Mouse (Mus musculus): ENCODE results near the gene Tbc1d17. TPM values are rescaled to one million over a fixed set of nuclear protein-coding genes. Genes with fewer than 3 reads are reported as not detected.

The Tbc1d17 gene
- polyA plus RNA-seq, 1 experiment from 2014 or later = 84.7 TPM

- Histone ChIP-seq H3K4me1 (replicated peaks) (peaks cover 46% of the 10 kb centered on the region), H3K27ac (peak overlapping the region; percentile 100), H3K4me3 (replicated peaks) (peak overlapping the region; percentile 94), H3K36me3 (peaks cover 35% of the 10 kb centered on the region), H3K4me2 (peak overlapping the region; percentile 92), H3K9ac (replicated peaks) (peak overlapping the region; percentile 100), H3K27me3 (no peaks in the 10 kb centered on the region), H3K9me3 (no peaks in the 10 kb centered on the region)
- under 1% methylated on average over 99 of the region's 108 CpGs for WGBS
- peak; percentile 21 for ATAC-seq (ENCODE audit: insufficient number of reproducible peaks, insufficient read depth, low FRiP score, low TSS enrichment, low read depth)
Observed at GRCm38 (mm10) chr7:44868919-44869696, 20.2 kb upstream of the Tbc1d17 start.

DNA sequence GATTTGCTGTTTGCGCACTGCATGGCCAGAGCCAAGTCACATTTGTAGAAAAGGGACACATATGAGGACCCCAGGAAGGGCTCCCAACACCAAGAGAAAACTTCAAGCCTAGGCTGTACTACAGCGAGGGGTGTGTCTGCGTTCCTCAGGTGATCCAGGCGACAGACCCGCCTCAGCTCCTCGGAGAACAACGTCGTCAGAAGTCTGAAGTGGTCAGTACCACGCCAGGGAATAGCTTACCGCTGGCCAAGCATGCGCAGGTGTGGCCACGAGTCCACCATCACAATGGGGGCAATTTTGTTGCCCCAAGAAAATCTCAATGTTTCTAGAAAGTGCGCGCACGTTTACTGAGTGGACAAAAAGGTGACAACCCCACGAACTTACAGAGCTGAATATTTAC is 19.6 kb upstream of the Tbc1d17 start:
- WGBS = 8% methylated on average over 16 of the region's 16 CpGs
- Histone ChIP-seq H3K4me1 (replicated peaks) (peaks cover 46% of the 10 kb centered on the region), H3K9me3 (no peaks in the 10 kb centered on the region), H3K27ac (peak overlapping the region; percentile 100), H3K4me2 (peak overlapping the region; percentile 92), H3K4me3 (replicated peaks) (peak overlapping the region; percentile 94), H3K36me3 (peaks cover 41% of the 10 kb centered on the region), H3K27me3 (no peaks in the 10 kb centered on the region), H3K9ac (replicated peaks) (peak overlapping the region; percentile 100)
- no peak for ATAC-seq (ENCODE audit: insufficient number of reproducible peaks, insufficient read depth, low FRiP score, low TSS enrichment, low read depth)

- H3K27me3 ChIP-seq = no peaks in the 10 kb centered on the region
- 61% methylated on average over 9 of the region's 9 CpGs for WGBS
Observed at GRCm38 (mm10) chr7:44867802-44868201, 18.9 kb upstream of the Tbc1d17 start.

DNA sequence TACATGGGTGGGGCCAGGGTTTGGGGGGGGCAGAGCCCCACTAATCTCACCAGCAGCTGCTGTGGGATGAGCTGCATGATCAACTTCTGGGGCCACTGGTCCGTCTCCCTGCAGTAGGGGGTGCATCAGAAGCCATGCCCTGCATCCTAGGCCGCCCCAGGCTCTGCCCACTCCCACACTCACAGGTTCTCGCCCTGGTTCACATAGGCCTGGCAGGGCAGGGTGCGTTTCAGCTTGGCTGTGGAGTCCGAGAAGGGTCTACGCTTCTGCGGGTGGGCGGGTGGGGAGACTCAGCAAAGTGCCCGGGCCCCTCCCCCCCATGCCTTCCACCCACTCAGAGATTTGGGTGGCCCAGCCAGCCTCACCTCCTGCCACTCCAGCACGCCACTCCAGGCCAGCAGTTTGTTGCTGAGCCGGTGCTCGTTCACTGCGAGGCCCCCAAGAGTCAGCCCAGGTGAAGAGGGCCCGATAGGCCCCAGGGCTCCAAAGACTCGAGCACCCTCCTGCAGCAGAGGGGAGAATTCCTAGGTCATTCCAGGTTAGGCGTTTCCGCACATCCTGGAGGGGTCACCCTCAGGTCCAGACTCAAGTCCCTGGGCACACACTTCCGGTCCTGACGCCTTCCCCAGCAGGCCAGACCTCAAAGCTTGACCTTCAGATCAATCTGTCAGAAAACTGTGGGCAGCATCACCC is 18.3 kb upstream of the Tbc1d17 start:
- H3K4me1 ChIP-seq (replicated peaks) = peaks cover 46% of the 10 kb centered on the region
- ATAC-seq (ENCODE audit: insufficient number of reproducible peaks, insufficient read depth, low FRiP score, low TSS enrichment, low read depth) = no peak
- no peaks in the 10 kb centered on the region for H3K9me3 ChIP-seq
- H3K36me3 ChIP-seq = peaks cover 54% of the 10 kb centered on the region
- peak overlapping the region; percentile 92 for H3K4me2 ChIP-seq
- WGBS = 70% methylated on average over 17 of the region's 19 CpGs
- peak overlapping the region; percentile 94 for H3K4me3 ChIP-seq (replicated peaks)
- H3K9ac ChIP-seq (replicated peaks) = peak overlapping the region; percentile 44
- H3K27me3 ChIP-seq = no peaks in the 10 kb centered on the region
- H3K27ac ChIP-seq = 0 out of 2 replicates have a peak overlapping the region, but pooled peaks have one; percentile 62

More at GRCm38 (mm10) chr7:44867802-44868201, 18.9 kb upstream of the Tbc1d17 start:
- H3K27ac ChIP-seq = no peak overlapping the region; the same call in 1 of the 2 replicates
- no peak for ATAC-seq (ENCODE audit: insufficient number of reproducible peaks, insufficient read depth, low FRiP score, low TSS enrichment, low read depth)
- H3K4me1 ChIP-seq (replicated peaks) = peaks cover 46% of the 10 kb centered on the region
- no peaks in the 10 kb centered on the region for H3K9me3 ChIP-seq
- H3K4me2 ChIP-seq = peak overlapping the region; percentile 92
- peak overlapping the region; percentile 94 for H3K4me3 ChIP-seq (replicated peaks)
- peak overlapping the region; percentile 100 for H3K9ac ChIP-seq (replicated peaks)
- H3K36me3 ChIP-seq = peaks cover 48% of the 10 kb centered on the region

- H3K27me3 ChIP-seq = no peaks in the 10 kb centered on the region
- 68% methylated on average over 15 of the region's 15 CpGs for WGBS
- peak overlapping the region; percentile 92 for H3K4me2 ChIP-seq
- ATAC-seq (ENCODE audit: insufficient number of reproducible peaks, insufficient read depth, low FRiP score, low TSS enrichment, low read depth) = no peak
- H3K27ac ChIP-seq = peak overlapping the region; percentile 45; the same call in 1 of the 2 replicates
- H3K4me1 ChIP-seq (replicated peaks) = peaks cover 46% of the 10 kb centered on the region
- H3K36me3 ChIP-seq = peaks cover 61% of the 10 kb centered on the region
- H3K9me3 ChIP-seq = no peaks in the 10 kb centered on the region
- H3K4me3 ChIP-seq (replicated peaks) = peak overlapping the region; percentile 94
- peak overlapping the region; percentile 44; the same call in 1 of the 2 replicates for H3K9ac ChIP-seq (replicated peaks)
Observed at GRCm38 (mm10) chr7:44866276-44867009, 17.6 kb upstream of the Tbc1d17 start.

GRCm38 (mm10) chr7:44864595-44865542 is 16.0 kb upstream of the Tbc1d17 start:
- H3K27me3 ChIP-seq = no peaks in the 10 kb centered on the region
- no peak overlapping the region for H3K4me2 ChIP-seq
- no peak for ATAC-seq (ENCODE audit: insufficient number of reproducible peaks, insufficient read depth, low FRiP score, low TSS enrichment, low read depth)
- no peak overlapping the region for H3K4me3 ChIP-seq (replicated peaks)
- H3K4me1 ChIP-seq (replicated peaks) = peaks cover 41% of the 10 kb centered on the region
- WGBS = 85% methylated on average over 24 of the region's 24 CpGs
- H3K9ac ChIP-seq (replicated peaks) = no peak overlapping the region
- H3K36me3 ChIP-seq = peaks cover 70% of the 10 kb centered on the region
- no peaks in the 10 kb centered on the region for H3K9me3 ChIP-seq
- H3K27ac ChIP-seq = 0 out of 2 replicates have a peak overlapping the region, but pooled peaks have one; percentile 12

DNA sequence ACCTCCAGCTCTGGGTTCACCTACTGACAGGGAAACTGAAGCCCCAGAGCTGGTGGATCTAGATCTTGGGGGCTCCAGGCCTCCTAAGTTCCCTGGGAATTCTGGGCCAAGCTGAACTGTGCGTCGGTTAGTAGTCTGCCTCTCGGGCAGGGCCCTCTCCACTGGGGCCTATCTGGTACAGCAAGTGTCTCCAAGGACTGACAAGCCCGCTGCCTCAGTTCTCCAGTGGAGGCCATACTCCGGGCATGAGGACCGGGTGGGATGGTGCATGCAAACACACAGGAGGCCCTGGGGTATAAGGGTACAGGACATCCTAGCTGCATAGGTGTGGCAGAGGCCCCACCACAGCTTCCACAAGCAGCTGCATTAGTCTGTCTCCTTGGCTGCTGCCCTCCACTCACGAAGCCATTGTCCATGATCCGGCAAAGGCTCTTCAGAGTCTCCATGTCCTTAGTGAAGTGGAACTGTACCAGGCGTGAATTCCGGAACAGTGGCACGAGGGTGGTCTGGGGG is 15.2 kb upstream of the Tbc1d17 start:
- 88% methylated on average over 11 of the region's 11 CpGs for WGBS
- no peaks in the 10 kb centered on the region for H3K9me3 ChIP-seq
- ATAC-seq (ENCODE audit: insufficient number of reproducible peaks, insufficient read depth, low FRiP score, low TSS enrichment, low read depth) = no peak
- peaks cover 41% of the 10 kb centered on the region for H3K4me1 ChIP-seq (replicated peaks)
- H3K27ac ChIP-seq = no peak overlapping the region
- H3K9ac ChIP-seq (replicated peaks) = no peak overlapping the region; the same call in 1 of the 2 replicates
- no peaks in the 10 kb centered on the region for H3K27me3 ChIP-seq
- H3K4me3 ChIP-seq (replicated peaks) = no peak overlapping the region
- H3K36me3 ChIP-seq = peaks cover 75% of the 10 kb centered on the region
- no peak overlapping the region for H3K4me2 ChIP-seq

- no peaks in the 10 kb centered on the region for H3K9me3 ChIP-seq
Observed at GRCm38 (mm10) chr7:44863210-44863609, 14.3 kb upstream of the Tbc1d17 start.

GRCm38 (mm10) chr7:44862434-44862833 is 13.6 kb upstream of the Tbc1d17 start:
- ATAC-seq (ENCODE audit: insufficient number of reproducible peaks, insufficient read depth, low FRiP score, low TSS enrichment, low read depth) = no peak
- Histone ChIP-seq H3K4me3 (replicated peaks) (no peak overlapping the region), H3K36me3 (peaks cover 76% of the 10 kb centered on the region)

More at GRCm38 (mm10) chr7:44863210-44863609, 14.3 kb upstream of the Tbc1d17 start:
- H3K27ac ChIP-seq = no peak overlapping the region
- no peak overlapping the region for H3K4me2 ChIP-seq
- H3K4me3 ChIP-seq (replicated peaks) = no peak overlapping the region
- no peak overlapping the region for H3K9ac ChIP-seq (replicated peaks)
- 88% methylated on average over 14 of the region's 14 CpGs for WGBS
- H3K36me3 ChIP-seq = peaks cover 77% of the 10 kb centered on the region
- no peaks in the 10 kb centered on the region for H3K27me3 ChIP-seq
- peaks cover 43% of the 10 kb centered on the region for H3K4me1 ChIP-seq (replicated peaks)
- no peak for ATAC-seq (ENCODE audit: insufficient number of reproducible peaks, insufficient read depth, low FRiP score, low TSS enrichment, low read depth)

DNA sequence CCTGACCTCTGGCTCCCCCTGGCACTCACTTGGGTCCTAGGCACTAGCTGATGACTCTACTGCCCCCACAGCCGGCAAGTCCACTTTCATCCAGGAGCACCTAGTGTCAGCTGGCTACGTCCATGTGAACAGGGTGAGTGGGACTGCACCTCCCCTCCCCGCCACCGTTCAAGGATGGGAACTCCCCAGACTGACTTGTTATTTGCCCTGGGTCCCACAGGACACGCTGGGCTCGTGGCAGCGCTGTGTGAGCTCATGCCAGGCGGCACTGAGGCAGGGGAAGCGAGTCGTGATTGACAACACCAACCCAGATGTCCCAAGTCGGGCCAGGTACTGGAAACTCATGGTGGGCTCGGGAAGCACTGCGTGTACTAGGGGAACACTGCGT is 12.5 kb upstream of the Tbc1d17 start:
- 86% methylated on average over 14 of the region's 14 CpGs for WGBS
- H3K27ac ChIP-seq = 0 out of 2 replicates have a peak overlapping the region, but pooled peaks have one; percentile 64
- H3K27me3 ChIP-seq = no peaks in the 10 kb centered on the region
- H3K9ac ChIP-seq (replicated peaks) = no peak overlapping the region
- no peak for ATAC-seq (ENCODE audit: insufficient number of reproducible peaks, insufficient read depth, low FRiP score, low TSS enrichment, low read depth)
- H3K9me3 ChIP-seq = no peaks in the 10 kb centered on the region
- peaks cover 37% of the 10 kb centered on the region for H3K4me1 ChIP-seq (replicated peaks)
- no peak overlapping the region for H3K4me2 ChIP-seq
- H3K4me3 ChIP-seq (replicated peaks) = no peak overlapping the region
- peaks cover 66% of the 10 kb centered on the region for H3K36me3 ChIP-seq

More at GRCm38 (mm10) chr7:44862434-44862833, 13.6 kb upstream of the Tbc1d17 start:
- peaks cover 43% of the 10 kb centered on the region for H3K4me1 ChIP-seq (replicated peaks)
- no peak overlapping the region for H3K27ac ChIP-seq
- H3K9ac ChIP-seq (replicated peaks) = no peak overlapping the region
- 89% methylated on average over 8 of the region's 8 CpGs for WGBS
- H3K4me2 ChIP-seq = no peak overlapping the region
- no peaks in the 10 kb centered on the region for H3K9me3 ChIP-seq
- no peaks in the 10 kb centered on the region for H3K27me3 ChIP-seq

Measured in limb, embryonic 12.5 days (tissue).